Comparison of ENCODE assay signal across 16 mouse cellular contexts in the genomic region with DNA sequence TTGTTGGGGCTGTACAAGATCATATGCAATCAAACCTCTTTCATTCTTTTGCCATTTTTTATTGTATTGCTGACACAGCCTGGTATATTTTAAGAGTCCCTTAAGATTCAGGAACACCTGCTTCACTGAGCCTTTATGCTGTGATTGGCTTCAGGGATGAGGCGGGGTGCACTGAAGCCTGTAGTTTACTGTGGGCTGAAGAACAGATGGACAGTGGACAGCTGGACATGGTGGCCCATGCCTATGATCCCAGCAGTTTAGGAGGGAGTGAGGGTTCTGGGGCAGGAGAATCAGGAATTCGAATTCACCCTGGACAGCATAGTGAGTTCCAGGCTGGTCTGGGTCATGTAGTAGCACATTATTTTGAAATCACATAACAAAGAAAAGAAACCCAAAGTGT.
"Had no signal": no experiment of that assay in that cellular context is flagged by ENCODE, and none has a peak within 500 bp of the region (broad histone marks: within the 10 kb centered on the region; RNA-seq: fewer than 3 reads in every experiment).

No protein-coding gene starts in this region.

- H3K4me2 ChIP-seq: lung, embryonic 14.5 days had no signal

- DNase-seq: lung, adult 18-20 months; lung, embryonic 14.5 days; lung, postnatal 10 days; lung, postnatal 4 days; midbrain, embryonic 14.5 days; retina, postnatal 1 day; right cerebral cortex, adult 18-20 months; right cerebral cortex, postnatal 25 days; right cerebral cortex, postnatal 4 days; spleen, adult 18-20 months; thymus, adult 18-20 months; thymus, postnatal 14 days; thymus, postnatal 36 days had no signal

- H3K36me3 ChIP-seq: midbrain, embryonic 10.5 days had no signal

- H3K4me1 ChIP-seq: midbrain, embryonic 10.5 days had no signal

- H3K4me3 ChIP-seq: midbrain, embryonic 10.5 days had no signal

- ATAC-seq: midbrain, embryonic 16.5 days had no signal

- H3K9ac ChIP-seq: liver, embryonic 14.5 days; lung, embryonic 14.5 days had no signal

- H3K9me3 ChIP-seq: midbrain, embryonic 10.5 days had no signal

- H3K27ac ChIP-seq: liver, embryonic 14.5 days; midbrain, embryonic 10.5 days had no signal
